Mouse (Mus musculus): ENCODE data around the gene Tbc1d9b.
"Not testable (repeated sequence)": the region's sequence is repeated elsewhere in the genome, so short reads cannot be mapped to it uniquely, and the experiment has no call there.

Gene Tbc1d9b

DNA sequence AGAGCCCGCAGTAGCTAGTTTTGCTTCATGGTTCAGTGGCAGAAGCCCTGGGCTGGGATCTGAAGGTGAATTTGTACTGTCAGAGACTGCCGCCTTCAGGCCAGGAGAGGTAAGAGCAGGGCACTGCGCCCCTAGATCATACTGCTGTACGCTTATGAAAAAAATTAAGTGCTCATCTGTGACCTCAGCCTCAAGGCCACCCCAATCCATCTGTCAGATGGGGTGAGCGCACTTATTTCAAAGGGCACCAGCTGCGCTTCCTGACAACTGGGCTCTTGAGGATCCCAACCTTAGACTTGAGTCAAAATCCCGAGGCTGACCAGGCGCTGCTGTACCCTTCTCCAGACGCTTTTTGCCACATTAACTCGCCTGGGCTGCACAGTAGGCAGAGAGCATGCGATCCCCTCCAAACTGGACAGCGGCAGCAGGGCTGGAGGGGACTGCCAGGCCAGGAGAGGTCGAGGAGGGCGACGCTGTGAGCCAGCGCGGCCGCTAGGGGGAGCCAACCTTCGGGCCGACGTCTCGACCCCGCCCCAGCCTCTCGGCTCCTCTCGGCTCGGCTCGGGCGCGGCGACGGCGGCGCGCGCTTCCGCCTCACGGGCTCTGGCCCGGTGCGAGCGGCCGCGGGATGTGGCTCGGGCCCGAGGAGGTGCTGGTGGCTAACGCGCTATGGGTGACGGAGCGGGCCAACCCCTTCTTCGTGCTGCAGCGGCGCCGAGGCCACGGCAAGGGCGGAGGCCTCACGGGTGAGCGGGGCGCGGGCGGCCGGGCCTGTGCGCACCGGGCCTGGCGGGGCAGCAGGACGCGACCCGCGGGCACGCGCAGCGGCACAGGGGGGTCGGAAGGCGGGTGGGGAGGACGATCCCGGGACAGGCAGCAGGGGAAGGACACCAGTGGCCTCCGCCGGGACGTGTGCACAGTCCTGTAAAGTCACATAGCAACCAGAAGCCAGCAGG is at the start of gene Tbc1d9b:
Gene Tbc1d9b, plus strand, starts transcription at position 586 of the 956 bp plus-strand sequence.
- peak; percentile 84 to 94 for DNase-seq (ENCODE audit: low spot score in 2 of 2)

- DNase-seq (ENCODE audit: low spot score in 2 of 2), result no peak
Measured at GRCm38 (mm10) chr11:50086211-50086610, 45.0 kb upstream of the Tbc1d9b start.

- no peak for DNase-seq (ENCODE audit: low spot score in 2 of 2)
Measured at GRCm38 (mm10) chr11:50089840-50090239, 41.4 kb upstream of the Tbc1d9b start.

DNA sequence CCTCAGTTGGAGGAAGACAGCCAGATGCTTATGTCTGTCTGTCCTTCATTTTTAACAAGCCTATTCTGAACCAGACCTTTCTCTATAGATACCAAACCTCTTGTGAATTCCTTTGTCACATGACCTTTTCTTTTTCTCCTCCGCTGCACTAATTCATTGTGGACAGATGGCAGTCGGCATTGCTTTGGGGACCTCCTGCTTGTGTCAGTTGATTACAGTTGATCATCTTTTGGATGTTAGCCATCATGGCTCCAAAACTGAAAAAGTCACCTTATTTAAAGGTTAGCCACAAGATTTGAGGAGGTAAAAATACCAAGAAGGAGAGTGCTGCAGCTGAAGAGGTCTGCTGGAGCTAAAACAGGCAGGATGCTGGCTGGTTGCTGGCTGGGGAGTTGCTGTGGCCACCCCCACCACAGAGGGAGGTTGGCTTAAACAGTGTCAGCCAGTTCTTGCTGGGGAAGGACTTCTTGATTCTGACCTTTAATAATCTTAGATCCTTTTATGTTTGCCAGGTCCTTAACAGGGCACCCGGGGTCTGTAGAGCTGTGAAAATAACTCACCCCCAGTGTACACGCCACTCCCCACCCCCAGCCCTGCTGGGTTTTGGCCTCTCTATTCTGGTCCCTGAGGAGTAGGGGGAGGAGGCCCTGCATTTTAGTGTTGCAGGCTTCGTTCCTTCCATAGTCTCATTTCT is 40.1 kb upstream of the Tbc1d9b start:
- DNase-seq (ENCODE audit: low spot score in 2 of 2), result no peak

- no peak for DNase-seq (ENCODE audit: low spot score in 2 of 2)
Measured at GRCm38 (mm10) chr11:50091681-50092080, 39.5 kb upstream of the Tbc1d9b start.

DNA sequence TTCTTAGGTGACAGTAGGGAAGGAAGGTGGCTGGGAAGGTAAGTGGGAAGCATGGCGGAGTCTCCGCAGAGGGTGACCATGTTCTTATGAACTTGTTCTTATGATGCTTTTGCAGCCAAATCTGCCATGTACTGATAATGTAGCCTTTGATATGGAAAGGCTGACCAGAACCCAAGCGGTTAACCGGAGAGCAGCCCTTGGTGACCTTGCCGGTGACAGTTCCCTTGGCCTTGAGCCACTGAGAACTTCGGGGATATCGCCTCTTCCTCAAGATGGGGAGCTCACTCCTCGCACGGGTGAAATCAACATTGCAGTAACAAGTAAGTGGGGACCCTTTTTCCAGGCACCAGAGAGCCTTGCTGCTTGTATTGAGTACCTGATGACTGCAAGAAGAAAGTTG is 35.5 kb upstream of the Tbc1d9b start:
- DNase-seq (ENCODE audit: low spot score in 2 of 2), result no peak

DNA sequence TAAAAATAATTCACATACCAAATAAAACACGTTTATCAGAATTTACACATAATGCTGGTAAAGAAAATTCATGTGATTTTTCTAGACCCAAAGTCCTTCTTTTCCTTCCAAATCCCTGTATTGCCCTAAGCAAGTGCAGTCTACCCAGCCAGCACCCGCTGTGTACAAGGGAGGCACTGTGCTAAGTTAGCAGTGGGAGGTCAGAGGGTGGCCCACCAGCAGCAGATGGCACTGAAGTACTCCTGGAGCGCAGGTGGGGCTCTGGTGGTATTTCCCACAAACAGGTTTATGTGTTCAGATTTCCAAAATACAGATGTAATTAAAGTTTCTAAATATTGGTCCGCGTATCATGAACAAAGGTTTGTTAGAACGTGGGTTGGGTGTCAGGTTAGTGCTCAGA is 34.1 kb upstream of the Tbc1d9b start:
- DNase-seq (ENCODE audit: low spot score in 2 of 2), result no peak

- no peak for DNase-seq (ENCODE audit: low spot score in 2 of 2)
Measured at GRCm38 (mm10) chr11:50098961-50099481, 32.2 kb upstream of the Tbc1d9b start.

GRCm38 (mm10) chr11:50099692-50100091 is 31.5 kb upstream of the Tbc1d9b start:
- no peak for DNase-seq (ENCODE audit: low spot score in 2 of 2)

- no peak for DNase-seq (ENCODE audit: low spot score in 2 of 2)
Measured at GRCm38 (mm10) chr11:50100548-50101307, 30.5 kb upstream of the Tbc1d9b start.

DNA sequence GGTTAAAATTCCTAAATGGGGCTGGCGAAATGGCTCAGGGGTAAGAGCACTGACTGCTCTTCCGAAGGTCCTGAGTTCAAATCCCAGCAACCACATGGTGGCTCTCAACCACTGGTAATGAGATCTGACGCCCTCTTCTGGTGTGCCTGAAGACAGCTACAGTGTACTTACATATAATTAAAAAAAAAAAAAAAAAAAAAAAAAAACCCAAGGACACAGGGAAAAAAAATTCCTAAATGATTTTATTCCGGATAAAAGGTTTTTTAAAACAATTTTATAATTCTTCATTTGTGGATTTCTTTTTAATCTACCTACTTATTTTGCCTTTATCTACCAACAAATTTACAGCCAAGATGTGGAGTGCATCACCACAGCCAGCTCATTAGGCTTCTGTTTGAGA is 29.2 kb upstream of the Tbc1d9b start:
- not testable (repeated sequence) for DNase-seq (ENCODE audit: low spot score in 2 of 2)

DNA sequence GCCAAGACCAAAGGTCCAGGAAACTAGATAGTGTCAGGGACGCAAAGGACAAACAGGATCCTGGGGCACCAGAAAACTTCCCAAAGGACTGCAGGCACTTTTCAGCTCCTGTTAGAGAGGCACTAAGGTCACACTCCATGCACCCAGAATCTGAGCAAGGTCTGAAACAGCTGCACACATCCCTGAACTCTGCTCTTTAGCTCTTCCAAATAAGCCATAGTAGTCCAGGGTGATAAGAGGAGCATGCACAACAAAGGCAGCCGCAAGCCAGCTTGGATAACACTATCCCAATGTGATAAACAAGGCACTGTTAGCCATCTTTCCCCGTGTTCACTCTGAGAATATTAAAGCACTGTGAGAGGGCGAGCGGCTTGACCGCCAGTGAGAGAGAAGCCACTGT is 27.2 kb upstream of the Tbc1d9b start:
- no peak for DNase-seq (ENCODE audit: low spot score in 2 of 2)

DNA sequence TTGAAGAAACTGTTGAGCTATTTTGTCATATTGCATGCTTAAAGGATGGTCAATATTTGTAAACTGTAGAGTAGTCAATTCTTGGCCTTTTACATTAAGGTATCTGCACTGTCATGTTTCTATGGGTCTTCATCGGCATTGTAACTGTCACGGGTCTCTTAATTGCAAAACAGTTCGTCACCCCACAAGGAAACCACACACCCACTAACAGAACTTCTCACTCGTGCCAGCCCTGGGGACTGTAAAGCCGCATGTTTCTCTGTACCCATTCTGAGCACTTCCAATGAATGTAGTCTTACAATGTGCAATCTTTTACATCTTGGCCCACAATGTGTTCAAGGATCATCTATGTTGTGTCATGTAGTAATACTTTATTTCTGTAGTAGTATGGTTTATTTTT is 26.0 kb upstream of the Tbc1d9b start:
- DNase-seq (ENCODE audit: low spot score in 2 of 2), result no peak

DNA sequence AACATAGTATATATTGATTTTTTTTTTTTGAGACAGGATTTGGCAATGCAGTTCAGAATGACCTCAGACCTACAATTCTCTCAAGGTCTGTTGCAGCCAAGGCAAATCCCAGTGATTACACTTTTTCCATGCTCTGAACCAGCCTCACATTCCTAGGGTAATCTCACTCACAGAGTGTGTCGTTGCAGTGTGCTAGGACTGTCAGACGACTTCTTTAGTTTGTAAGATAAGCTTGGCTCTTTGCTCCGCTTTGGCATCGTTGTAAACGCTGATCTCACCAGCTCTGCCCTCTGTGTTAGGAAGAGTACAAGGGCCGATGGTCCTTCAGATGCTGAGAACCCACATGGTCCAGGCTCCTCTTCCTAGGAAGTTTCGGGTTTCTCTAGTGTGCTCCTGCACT is 25.2 kb upstream of the Tbc1d9b start:
- no peak for DNase-seq (ENCODE audit: low spot score in 2 of 2)

DNA sequence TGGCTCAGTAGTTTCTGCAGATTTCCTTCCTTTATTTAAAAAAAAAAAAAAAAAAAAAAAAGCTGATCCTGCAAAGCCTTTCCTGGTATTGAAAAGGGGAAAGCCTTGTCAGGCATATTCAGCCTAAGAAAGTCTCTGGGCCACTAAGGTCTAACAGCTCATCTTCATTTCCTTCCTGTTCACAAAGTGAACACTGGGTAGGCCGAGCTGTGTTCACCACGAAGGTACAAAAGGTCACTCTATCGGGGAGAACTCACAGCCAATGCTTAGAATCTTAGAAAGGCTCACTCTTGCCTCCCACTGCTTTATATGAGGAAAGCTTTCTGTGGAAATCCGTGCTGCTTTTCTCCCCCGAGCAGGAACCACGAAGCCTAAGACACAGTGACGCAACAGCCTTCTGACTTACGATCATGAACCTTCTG is 22.4 kb upstream of the Tbc1d9b start:
- DNase-seq (ENCODE audit: low spot score in 2 of 2), result no peak

DNA sequence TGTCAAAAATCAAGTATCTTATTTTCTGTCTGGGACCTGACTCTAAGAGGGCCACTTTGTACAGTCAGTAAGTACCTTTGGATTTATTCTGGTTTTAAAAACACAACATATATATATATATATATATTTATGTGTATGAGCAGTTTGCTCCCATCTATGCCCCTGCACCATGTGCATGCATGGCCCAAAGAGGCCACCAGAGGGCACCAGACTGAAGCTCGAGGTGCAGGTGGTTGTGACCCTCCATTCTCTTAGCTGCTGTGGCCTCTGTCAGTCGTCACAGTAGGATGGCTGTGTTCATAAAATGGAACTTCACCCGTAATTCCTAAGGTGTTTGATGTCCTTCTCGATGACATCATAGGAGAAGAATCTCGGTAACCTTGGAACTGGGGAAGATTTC is 16.9 kb upstream of the Tbc1d9b start:
- peak; percentile 72 to 81 for DNase-seq (ENCODE audit: low spot score in 2 of 2)

DNA sequence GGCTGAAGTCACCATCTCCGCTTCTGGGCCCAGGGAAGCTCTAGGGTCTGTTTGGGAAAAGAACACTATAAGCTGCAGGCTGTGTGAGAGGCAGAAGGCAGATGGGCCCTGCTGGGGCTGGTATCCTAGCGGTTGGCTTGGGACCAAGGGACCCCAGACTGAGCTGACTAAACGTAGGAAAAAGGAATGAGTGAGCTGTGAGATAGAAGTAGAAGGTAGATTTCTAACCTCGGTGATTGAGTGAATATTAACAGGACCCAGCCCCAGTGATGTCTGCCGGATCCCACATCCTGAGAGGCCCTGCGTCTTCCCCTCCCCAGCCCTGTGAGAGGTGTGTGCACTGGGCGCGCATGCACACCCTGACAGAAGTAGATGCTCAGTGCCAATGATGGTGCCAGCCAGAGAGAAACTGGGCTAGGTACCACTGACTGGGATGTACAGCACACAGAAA is 8.5 kb upstream of the Tbc1d9b start:
- DNase-seq (ENCODE audit: low spot score in 2 of 2), result no peak

- no peak for DNase-seq (ENCODE audit: low spot score in 2 of 2)
Measured at GRCm38 (mm10) chr11:50127781-50128180, 3.4 kb upstream of the Tbc1d9b start.

- peak in 1 of 2 experiments; percentile 11 for DNase-seq (ENCODE audit: low spot score in 2 of 2)
Measured at GRCm38 (mm10) chr11:50131801-50132201, 605 bp downstream of the Tbc1d9b start.

GRCm38 (mm10) chr11:50132265-50132664 is 1.1 kb downstream of the Tbc1d9b start:
- DNase-seq (ENCODE audit: low spot score in 2 of 2), result no peak

GRCm38 (mm10) chr11:50134136-50134859 is 3.1 kb downstream of the Tbc1d9b start:
- DNase-seq (ENCODE audit: low spot score in 2 of 2), result no peak

Data from spleen, postnatal 14 days (tissue).